Mouse (Mus musculus) kidney, postnatal 25 days (tissue): Measurements from ENCODE around the gene Dhdh.
A peak's percentile ranks its signal among the peaks of the same experiment; 100 is the strongest.

ENCODE experiments used
- DNase-seq, 2 experiments: peaks; one replicate each; pipeline ENCODE4 v3.0.0; 2021; ENCODE audit warnings: mixed read lengths in 2 of 2

The Dhdh gene

GRCm38 (mm10) chr7:45447325-45447990 is 41.1 kb downstream of the Dhdh start:
- DNase-seq: peak; percentile 47 to 57

GRCm38 (mm10) chr7:45446589-45446988 is 42.0 kb downstream of the Dhdh start:
- DNase-seq: no peak

GRCm38 (mm10) chr7:45443526-45444420 is 44.8 kb downstream of the Dhdh start:
- DNase-seq: no peak

GRCm38 (mm10) chr7:45437521-45438276 is 50.9 kb downstream of the Dhdh start, which contains the start of gene Ruvbl2:
Gene Ruvbl2 (minus strand): TSS chr7:45438096.
- DNase-seq: peak; percentile 48 to 78

- no peak for DNase-seq
These were observed 51.6 kb downstream of the Dhdh start for GRCm38 (mm10) chr7:45437046-45437445.

- DNase-seq: no peak
These were observed 52.2 kb downstream of the Dhdh start for GRCm38 (mm10) chr7:45436444-45436843.

- peak in 1 of 2 experiments; percentile 39 for DNase-seq
These were observed 53.6 kb downstream of the Dhdh start for GRCm38 (mm10) chr7:45435038-45435437.

- peak; percentile 100 for DNase-seq
These were observed 54.2 kb downstream of the Dhdh start, which contains the start of gene Gys1 for GRCm38 (mm10) chr7:45434203-45435015. Gene Gys1 (plus strand): TSS chr7:45434844.

- DNase-seq: no peak
These were observed 54.8 kb downstream of the Dhdh start for GRCm38 (mm10) chr7:45433835-45434202.

GRCm38 (mm10) chr7:45426556-45426955 is 62.0 kb downstream of the Dhdh start:
- DNase-seq: no peak

- DNase-seq: no peak
These were observed 67.4 kb downstream of the Dhdh start for GRCm38 (mm10) chr7:45421194-45421593.
